Mouse (Mus musculus) stomach, postnatal 0 days (tissue): ENCODE measurements around the gene Ascc3. TPM values are rescaled to one million over a fixed set of nuclear protein-coding genes. Genes with fewer than 3 reads are reported as not detected.

Source experiments
- ATAC-seq: fragments of 200-750 bp; cut with Nextera tagmentation; 2 replicates; pipeline ENCODE4 v1.8.0; 2017; ENCODE audit not compliant: low FRiP score, low TSS enrichment
- DNase-seq: peaks from one replicate; pipeline ENCODE4 v3.0.0-alpha.2; 2016; ENCODE audit warnings: low spot score
- H3K27ac ChIP-seq: fragments of 300-500 bp; sonication (generic); replicated peaks from 2 replicates; pipeline ENCODE4 v1.5.1; 2014; ENCODE audit warnings: mild to moderate bottlenecking, control low read depth
- H3K27me3 ChIP-seq: fragments of 300-500 bp; sonication (generic); 2 replicates; pipeline ENCODE4 v1.6.1; 2014; ENCODE audit warnings: low read length; ENCODE audit not compliant: control insufficient read depth, insufficient read depth
- H3K36me3 ChIP-seq: fragments of 300-500 bp; sonication (generic); 2 replicates; pipeline ENCODE4 v1.6.1; 2014; ENCODE audit warnings: low read length, mixed read lengths; ENCODE audit not compliant: control insufficient read depth, insufficient read depth
- H3K4me1 ChIP-seq: fragments of 300-500 bp; sonication (generic); replicated peaks from 2 replicates; pipeline ENCODE4 v1.6.1; 2014; ENCODE audit warnings: antibody characterized with exemption; ENCODE audit not compliant: control insufficient read depth, insufficient read depth
- H3K4me2 ChIP-seq: fragments of 300-500 bp; sonication (generic); replicated peaks from 2 replicates; pipeline ENCODE4 v1.6.1; 2014; ENCODE audit warnings: low read depth, mild to moderate bottlenecking, control low read depth, moderate library complexity
- H3K4me3 ChIP-seq: fragments of 300-500 bp; sonication (generic); 2 replicates; pipeline ENCODE4 v1.5.1; 2014; ENCODE audit warnings: low read depth, low read length, control low read depth
- H3K9ac ChIP-seq: fragments of 300-500 bp; sonication (generic); 2 replicates; pipeline ENCODE4 v1.6.1; 2014; ENCODE audit warnings: mild to moderate bottlenecking, low read length, control low read depth, mixed read lengths
- H3K9me3 ChIP-seq: fragments of 300-500 bp; sonication (generic); 2 replicates; pipeline ENCODE4 v1.6.1; 2016; ENCODE audit warnings: low read length; ENCODE audit not compliant: control insufficient read depth
- CTCF ChIP-seq: IDR thresholded peaks from 2 replicates; pipeline ENCODE4 v1.5.1; 2016; ENCODE audit warnings: antibody characterized with exemption, low read depth, mild to moderate bottlenecking, moderate library complexity
- EP300 ChIP-seq: optimal IDR thresholded peaks from 2 replicates; pipeline ENCODE3; 2016; ENCODE audit warnings: antibody characterized with exemption
- WGBS: fragments of 180-500 bp; shearing (Covaris S2); extraction: QIAGEN DNeasy Blood & Tissue Kit; methylation state at CpG from one replicate; pipeline ENCODE4 v1.1.7; 2014; 5-methylcytosine and 5-hydroxymethylcytosine counted together
- polyA plus RNA-seq: library from polyadenylated mRNA; unstranded; fragments of >200 nt; fragmentation: Nextera tagmentation; extraction: Ambion mirVana; gene quantifications from 2 replicates; pipeline ENCODE4 v1.2.1, GENCODE M21; 2015

The Ascc3 gene
- polyA plus RNA-seq, 1 experiment from 2014 or later = 10.2 TPM

- Histone ChIP-seq H3K4me3 (no peak overlapping the region), H3K27ac (no peak overlapping the region), H3K9ac (no peak overlapping the region), H3K4me1 (no peaks in the 10 kb centered on the region), H3K36me3 (peaks cover 5% of the 10 kb centered on the region; the same call in 1 of the 2 replicates), H3K9me3 (no peaks in the 10 kb centered on the region), H3K27me3 (no peaks in the 10 kb centered on the region), H3K4me2 (no peak overlapping the region)
- ATAC-seq (no peak), DNase-seq (no peak)
- WGBS = 89% methylated on average over 3 of the region's 3 CpGs
- TF ChIP-seq EP300 (no peak), CTCF (no peak)
Measured at GRCm38 (mm10) chr10:50704898-50705297, 112.4 kb downstream of the Ascc3 start.

- Histone ChIP-seq H3K4me3 (no peak overlapping the region), H3K27ac (no peak overlapping the region), H3K4me2 (no peak overlapping the region), H3K9ac (no peak overlapping the region), H3K36me3 (no peaks in the 10 kb centered on the region), H3K9me3 (no peaks in the 10 kb centered on the region), H3K4me1 (no peaks in the 10 kb centered on the region), H3K27me3 (no peaks in the 10 kb centered on the region)
- 87% methylated on average over 3 of the region's 3 CpGs for WGBS
- no peak for DNase-seq
- TF ChIP-seq CTCF = no peak
- TF ChIP-seq EP300 = no peak
- ATAC-seq = no peak
Measured at GRCm38 (mm10) chr10:50711286-50711685, 118.8 kb downstream of the Ascc3 start.

DNA sequence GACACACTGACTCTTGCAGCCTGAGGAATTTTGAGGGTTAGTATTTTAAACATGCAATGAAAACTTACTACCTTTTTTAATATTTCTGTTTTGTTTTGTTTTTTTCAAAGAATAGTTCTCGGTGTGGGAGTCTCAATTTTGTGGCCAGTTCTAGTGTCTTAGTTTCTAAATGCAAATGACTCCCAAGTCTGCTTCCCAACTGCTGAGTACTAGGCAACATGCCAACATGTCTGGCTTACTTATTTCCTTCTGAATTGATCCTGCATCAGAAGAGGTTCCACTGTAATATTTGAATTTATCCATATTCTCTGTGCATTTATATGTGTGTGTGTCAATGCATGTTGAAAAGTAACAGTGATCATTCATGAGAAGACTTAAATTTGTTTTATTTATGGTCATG lies 119.3 kb downstream of the Ascc3 start:
- no peak overlapping the region for H3K27ac ChIP-seq
- TF ChIP-seq CTCF (no peak), EP300 (no peak)
- no peaks in the 10 kb centered on the region for H3K27me3 ChIP-seq
- no peaks in the 10 kb centered on the region for H3K36me3 ChIP-seq
- H3K4me3 ChIP-seq = no peak overlapping the region
- no peaks in the 10 kb centered on the region for H3K9me3 ChIP-seq
- no peak overlapping the region for H3K4me2 ChIP-seq
- H3K9ac ChIP-seq = no peak overlapping the region
- WGBS = 87% methylated on average over 1 of the region's 1 CpGs
- H3K4me1 ChIP-seq = no peaks in the 10 kb centered on the region
- DNase-seq = no peak
- no peak for ATAC-seq

GRCm38 (mm10) chr10:50733459-50733858 lies 141.0 kb downstream of the Ascc3 start:
- Histone ChIP-seq H3K4me3 (no peak overlapping the region), H3K36me3 (no peaks in the 10 kb centered on the region), H3K4me2 (no peak overlapping the region), H3K27ac (no peak overlapping the region), H3K9me3 (no peaks in the 10 kb centered on the region), H3K9ac (no peak overlapping the region), H3K27me3 (no peaks in the 10 kb centered on the region), H3K4me1 (no peaks in the 10 kb centered on the region)
- DNase-seq (no peak), ATAC-seq (no peak)
- TF ChIP-seq EP300 (no peak), CTCF (no peak)

- no peak for TF ChIP-seq CTCF
- TF ChIP-seq EP300 = no peak
- Histone ChIP-seq H3K9ac (no peak overlapping the region), H3K36me3 (no peaks in the 10 kb centered on the region), H3K27ac (no peak overlapping the region), H3K4me2 (no peak overlapping the region), H3K9me3 (no peaks in the 10 kb centered on the region), H3K27me3 (no peaks in the 10 kb centered on the region), H3K4me3 (no peak overlapping the region), H3K4me1 (no peaks in the 10 kb centered on the region)
- ATAC-seq = no peak
- no peak for DNase-seq
- WGBS = 83% methylated on average over 2 of the region's 2 CpGs
Measured at GRCm38 (mm10) chr10:50762069-50762468, 169.6 kb downstream of the Ascc3 start.

DNA sequence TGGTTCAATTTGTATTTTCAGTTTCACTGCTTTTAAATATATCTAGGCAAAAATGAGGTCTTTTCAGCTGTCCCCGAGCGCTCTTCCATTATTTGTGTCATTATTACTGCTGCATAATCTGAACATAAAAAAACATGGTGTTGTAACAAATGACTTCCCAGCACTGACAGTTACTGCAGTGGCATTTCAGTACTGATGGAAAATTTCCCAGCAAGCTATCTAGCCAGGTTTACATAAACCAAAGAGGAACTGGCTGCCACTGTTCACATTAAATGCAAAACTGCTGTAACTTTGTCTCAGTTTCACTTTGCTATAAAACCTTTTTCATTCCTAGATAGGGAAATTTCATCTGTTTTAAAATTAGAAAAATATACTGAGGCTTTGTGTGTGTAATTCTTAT lies 170.5 kb downstream of the Ascc3 start:
- no peaks in the 10 kb centered on the region for H3K9me3 ChIP-seq
- no peak for ATAC-seq
- no peak overlapping the region for H3K9ac ChIP-seq
- H3K36me3 ChIP-seq = no peaks in the 10 kb centered on the region
- WGBS = 72% methylated on average over 2 of the region's 2 CpGs
- TF ChIP-seq CTCF (no peak), EP300 (no peak)
- no peaks in the 10 kb centered on the region for H3K27me3 ChIP-seq
- H3K4me1 ChIP-seq = no peaks in the 10 kb centered on the region
- DNase-seq = no peak
- H3K27ac ChIP-seq = no peak overlapping the region
- H3K4me2 ChIP-seq = no peak overlapping the region
- H3K4me3 ChIP-seq = no peak overlapping the region
